Mouse (Mus musculus) 3T3-L1 (cell line): Measurements from ENCODE around the gene Gpr132.
"Not testable (repeated sequence)": the region's sequence is repeated elsewhere in the genome, so short reads cannot be mapped to it uniquely, and the experiment has no call there.

Experiments
- DNase-seq: peaks from one replicate; pipeline ENCODE4 v3.0.0-alpha.2; 2015; ENCODE audit warnings: low read depth, low spot score

The Gpr132 gene

DNA sequence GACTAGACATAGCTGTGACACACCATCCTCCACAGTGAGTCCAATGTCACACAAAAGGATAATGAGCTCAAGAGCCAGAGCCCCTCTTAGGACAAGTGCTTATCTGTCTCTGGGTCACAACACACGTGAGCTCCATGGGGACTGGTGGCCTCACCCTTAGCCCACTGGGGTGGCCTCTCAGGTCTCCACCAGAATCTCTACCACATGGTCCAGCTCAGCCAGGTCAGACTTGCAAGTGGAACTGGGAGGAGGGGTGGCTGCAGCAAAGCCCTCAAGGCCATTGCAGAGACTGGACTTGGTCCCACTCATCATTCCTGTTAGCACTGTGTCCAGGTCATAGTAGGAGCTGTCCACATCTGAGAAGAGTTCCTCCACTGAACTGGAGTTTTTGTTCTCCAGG, 46.8 kb downstream of the Gpr132 start:
- no peak for DNase-seq

DNA sequence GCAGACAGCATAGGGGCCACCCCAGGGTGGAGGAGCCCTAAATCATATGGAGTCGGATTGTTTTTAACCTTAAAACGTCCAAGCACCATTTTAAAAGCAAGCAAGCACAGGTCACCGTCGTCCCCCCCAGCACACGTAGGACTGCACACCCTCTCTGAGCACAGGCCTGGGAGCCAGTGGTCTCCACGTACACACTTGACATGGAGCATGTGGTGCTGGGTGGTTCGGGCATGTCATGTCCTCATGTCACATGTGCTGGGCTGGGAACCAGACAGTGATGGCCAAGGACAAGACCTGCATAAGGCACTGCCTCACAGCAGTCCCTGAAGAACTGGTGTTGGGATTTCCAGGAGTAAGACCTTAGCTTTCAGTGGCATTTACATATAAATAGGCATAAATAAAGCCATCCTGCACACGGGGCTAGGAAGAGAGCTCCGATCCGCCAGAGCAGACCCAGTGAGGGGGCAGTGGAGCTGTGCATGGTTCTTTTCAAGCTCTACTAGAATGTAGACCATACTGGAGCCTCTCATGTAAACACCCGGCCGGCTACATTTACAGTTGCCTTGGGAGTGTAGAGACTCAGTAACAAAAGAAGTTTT, 47.5 kb downstream of the Gpr132 start:
- DNase-seq, result no peak

DNA sequence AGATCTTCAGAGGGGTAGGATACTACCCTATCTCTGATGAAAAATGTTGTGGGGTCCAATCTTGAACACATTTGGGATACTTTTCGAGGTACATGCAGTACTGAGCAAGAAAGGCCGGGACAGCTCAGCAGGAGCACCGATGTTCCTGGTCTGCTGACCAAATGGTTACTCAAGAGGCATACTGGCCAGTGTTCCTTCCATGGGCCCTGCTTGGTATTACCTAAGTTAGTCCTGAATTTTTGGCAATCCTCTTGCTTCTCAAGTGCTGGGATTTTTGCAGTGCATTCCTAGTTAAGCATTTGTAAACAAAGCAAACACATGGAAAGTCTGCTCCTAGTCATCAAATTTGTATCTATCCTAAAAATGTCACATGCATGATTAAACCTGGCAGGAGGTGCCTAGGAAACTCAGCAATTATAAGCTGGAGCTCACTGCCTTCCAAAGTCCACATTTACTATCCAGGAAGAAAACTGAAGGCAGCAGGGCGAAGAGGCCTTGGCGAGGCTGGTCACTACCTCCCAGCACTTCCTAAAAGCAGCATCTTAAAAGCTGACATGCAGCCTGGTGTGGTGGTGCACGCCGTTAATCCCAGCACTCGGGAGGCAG, 48.9 kb downstream of the Gpr132 start:
- DNase-seq, result no peak

DNA sequence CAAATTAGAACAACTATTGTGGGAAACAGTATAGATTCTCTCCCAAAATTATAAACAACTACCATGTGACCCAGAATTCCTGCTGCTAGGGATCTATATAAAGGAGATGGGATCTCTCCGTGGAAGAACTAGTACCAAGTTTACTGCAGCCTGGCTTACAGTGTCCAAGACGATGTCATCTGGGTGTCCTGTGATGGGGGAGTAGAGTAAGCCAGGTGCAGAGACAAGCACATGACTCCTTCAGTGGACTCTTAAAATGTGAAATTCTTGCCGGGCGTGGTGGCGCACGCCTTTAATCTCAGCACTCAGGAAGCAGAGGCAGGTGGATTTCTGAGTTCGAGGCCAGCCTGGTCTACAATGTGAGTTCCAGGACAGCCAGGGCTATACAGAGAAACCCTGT, 51.2 kb downstream of the Gpr132 start:
- not testable (repeated sequence) for DNase-seq

DNA sequence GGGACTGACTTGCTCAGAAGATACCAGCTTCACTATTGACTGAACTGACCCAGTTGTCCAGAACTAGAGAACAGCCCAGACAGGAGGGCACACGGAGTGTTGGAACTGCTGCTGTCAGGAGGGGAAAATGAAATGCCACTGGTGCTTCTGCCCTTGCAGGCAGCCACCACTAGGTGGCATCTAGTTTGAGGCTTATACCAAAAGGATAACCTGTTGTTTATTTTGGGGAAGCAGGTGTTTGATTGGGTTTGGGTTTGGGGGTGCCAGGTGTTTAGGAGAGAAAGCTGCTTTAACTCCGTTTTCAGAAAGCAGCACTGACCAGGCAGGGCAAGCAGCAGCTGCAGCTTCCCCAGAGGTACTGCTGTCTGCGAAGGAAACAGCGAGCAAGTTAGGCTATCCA, 51.7 kb downstream of the Gpr132 start:
- DNase-seq, result peak; percentile 68

DNA sequence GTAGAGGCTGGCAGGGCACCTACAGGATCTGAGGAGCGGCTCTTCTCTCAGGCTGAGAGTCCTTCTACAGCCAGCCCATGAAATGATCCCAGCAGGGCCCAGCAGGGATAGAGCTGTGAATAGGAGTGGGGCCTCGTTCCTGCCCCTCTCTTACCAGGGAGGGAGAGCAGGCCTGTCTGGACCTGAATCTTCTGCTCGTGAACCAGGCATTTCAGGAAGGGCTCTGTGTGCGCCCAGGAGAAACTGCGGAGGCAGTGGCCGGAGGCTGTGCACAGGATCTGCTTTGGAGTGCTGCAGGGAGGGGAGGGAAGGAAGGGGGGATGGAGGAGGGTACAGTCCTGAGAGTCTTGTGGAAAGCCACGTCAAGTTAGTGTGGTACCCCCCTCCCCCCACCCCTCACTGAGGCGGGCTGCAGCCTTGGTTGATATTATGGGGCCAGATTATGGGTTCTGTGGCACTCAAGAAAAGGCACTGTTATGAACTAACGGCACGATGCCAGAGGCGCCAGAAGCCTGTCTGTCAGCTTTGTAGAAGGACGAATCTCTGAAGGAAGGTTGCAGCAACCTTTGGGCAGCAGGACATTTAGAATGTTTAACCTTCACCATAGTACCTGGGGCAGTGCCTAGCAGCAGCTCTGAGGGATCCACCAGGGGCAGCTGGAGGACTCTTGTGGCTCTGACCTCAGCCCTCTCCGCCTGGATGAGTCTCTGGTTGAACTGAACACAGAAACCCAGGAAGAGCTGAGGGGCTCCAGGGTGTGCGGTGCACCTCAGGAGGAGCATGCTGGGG, 53.2 kb downstream of the Gpr132 start:
- DNase-seq, result no peak

DNA sequence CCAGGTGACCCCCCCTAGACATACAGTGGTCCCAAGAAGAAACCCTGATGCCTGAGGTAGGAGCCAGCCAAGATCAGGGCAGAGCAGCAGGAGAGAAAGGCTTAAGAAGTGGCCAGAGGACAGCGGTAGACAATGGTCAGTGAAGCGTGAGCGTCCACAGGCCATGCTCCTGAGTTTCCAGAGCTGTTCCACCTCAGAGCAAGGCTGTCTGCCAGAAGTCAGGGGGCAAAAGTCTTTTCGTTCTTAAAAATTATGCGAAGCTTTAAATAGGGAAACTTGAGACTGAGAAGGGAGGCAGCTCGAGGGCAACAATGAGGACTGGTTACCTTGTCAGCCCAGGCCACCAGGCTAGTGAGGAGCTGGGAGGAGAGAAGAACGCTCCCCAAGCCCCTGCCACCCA, 54.7 kb downstream of the Gpr132 start:
- no peak for DNase-seq

DNA sequence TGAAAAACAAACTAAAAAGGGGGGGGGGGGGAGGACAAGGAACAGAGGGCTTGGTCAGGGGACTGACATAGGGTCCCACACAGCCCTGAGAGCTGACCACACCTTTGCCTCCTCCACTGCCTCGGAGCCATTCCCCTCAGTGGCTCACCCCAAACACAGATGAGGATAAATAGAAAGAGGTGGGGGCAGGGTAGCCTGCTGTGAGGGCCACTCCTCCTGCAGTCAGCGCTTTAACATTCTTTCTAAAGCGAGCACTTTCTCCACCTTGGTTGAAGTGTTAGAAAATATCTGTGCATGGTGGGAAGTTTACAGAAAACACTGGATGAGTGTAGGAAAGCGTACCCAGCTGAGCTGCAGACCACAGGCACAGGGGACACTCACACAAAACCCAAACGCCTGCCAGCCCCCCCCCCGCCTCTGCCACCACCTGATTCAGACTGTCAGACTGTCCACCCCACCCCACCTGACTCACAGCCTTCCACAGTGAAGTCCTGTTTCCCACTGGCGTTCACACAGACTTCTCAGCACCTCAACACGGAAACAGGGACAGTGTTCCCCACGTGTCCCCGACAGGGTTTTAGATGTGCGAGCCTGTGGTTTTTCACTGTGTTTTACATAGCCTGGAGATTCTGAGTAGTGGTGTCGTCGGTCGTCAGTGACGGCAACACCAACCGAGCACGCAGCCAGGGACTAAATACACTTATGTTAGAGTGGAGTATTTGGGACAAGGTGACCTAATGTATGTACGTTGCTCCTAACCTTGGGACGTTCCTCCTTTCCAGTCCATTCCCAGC, 57.7 kb downstream of the Gpr132 start:
- DNase-seq, result no peak

DNA sequence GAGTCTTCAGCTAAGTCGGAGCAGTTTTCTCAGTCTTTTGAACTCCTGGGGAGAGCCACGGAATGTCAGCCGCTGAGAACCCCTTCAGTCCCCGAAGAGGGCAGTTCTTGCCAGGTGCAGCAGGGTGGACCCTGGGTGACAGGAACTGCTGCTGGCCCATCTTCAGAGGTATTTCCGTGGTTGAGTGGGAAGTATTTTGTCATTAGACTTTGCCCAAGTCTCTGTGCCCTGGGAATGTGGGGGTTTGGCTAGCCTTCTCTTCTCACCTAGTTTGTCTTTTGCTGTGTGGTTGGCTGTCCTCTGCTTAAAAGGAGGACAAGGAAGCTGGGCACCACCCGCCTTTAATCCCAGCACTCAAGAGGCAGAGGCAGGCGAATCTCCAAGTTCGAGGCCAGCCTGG, 58.4 kb downstream of the Gpr132 start:
- no peak for DNase-seq

DNA sequence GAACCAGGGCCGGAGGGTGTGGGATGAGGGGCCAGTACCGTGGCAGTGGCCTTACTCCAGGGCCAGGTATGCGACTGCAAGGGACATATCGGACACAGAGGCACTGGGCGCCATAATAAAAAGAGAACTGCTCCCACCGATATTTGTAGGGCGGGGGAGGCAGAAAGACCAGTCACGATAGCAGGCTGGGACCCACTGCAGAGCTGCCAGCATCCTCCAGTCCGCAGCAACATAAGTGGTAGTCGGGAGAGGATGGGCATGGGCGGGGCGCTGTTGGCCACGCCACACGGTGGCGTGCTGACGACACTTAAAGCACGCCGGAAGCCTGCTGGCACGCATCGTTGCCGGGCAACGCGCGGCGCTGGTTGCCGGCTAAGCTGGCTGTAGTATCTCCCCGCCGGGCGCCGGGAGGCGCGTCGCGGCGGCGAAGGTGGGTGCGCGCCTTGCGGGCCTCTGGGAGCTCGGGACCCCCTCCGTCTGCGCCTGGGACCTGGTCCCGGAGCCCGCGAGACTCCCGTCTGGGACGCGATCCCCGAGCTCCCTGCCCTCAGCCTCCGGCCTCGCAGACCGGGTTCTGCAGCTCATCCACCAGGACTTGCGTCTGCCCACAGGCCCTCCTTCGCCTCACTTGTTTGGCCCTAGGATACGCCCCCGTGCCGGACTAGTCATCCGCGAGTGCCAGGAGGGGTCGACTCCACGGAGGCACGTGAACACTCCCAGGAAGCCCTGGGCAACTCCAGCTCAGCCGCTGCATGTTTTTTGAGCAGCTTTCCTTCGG, 59.3 kb downstream of the Gpr132 start, which contains the start of gene Clba1:
TSS of gene Clba1 (plus strand) at position 351 of the 778 bp plus-strand sequence.
- peak; percentile 90 for DNase-seq

DNA sequence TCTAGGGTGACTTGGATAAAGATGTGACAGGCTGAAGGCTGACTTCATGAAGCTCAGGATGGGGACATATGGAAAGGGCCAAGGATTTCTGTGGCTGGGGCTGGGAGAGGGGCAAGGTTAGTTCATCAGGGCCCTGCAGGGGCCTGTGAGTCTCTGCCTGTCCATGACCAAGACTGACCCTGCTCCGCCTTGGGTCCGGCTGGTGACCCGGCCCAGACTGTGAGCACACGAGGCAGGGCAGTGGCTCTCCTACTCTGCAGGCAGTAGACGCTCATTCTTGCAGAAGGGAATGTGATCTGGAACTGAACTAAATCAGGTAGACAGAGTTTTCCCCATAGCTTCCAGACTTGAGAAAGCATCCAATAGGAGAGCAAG, 59.8 kb downstream of the Gpr132 start:
- DNase-seq, result no peak

DNA sequence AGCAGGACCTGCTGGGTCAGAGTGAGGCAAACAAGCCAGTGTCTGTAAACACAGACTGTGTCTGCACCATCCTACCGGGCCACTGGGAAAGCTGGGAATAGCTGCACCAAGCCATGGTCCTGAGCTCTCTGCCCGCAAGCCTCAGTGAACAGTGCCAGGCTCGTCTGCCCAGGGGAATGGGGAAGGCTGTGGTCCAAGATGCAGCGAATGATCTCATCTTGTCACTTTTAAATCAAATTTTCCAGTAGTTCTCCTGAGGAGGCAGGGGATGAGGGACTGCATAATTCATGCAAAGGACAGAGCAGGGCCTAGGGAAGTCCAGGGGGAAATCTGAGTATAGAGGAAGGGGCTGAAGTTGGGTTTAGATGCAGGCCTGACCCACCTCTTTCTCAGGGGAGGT, 60.2 kb downstream of the Gpr132 start:
- DNase-seq, result no peak

DNA sequence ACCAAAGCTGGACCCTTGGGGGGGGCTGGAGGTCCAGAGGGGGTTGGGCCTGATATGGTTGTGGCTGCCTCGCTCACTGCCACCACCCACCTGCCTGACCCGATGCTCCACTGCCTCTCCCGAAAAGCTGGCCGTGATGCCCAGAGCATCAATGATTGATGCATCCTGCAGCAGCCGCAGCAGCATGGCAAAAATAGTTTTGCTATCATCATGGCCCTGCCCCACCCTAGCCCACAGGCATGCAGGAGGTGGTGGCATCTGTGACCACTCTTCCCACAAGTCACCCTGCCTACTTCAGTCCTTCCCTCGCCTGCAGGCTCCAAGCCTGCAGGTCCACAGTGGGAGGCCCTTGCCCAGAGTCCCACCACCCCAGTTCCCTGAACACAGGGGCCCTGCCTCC, 62.0 kb downstream of the Gpr132 start:
- peak; percentile 65 for DNase-seq

DNA sequence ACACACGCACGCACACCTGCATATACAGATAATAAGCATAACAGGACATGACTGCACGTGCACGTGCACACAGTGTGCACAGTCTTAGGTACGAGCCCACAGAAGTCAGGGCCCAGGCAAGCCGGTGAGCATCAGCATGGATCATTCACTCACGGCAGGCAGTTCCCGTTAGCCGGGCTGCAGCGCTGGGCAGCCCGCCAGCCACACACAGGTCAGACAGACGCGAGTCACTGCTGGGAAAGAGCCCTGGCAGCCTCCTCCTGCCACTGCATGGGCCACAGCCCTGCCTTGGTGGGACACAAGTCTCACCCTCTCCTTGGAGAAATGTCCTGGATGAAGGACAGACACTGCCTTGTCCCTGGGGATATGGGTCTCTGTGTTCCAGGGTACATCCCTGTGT, 64.0 kb downstream of the Gpr132 start:
- peak; percentile 63 for DNase-seq

DNA sequence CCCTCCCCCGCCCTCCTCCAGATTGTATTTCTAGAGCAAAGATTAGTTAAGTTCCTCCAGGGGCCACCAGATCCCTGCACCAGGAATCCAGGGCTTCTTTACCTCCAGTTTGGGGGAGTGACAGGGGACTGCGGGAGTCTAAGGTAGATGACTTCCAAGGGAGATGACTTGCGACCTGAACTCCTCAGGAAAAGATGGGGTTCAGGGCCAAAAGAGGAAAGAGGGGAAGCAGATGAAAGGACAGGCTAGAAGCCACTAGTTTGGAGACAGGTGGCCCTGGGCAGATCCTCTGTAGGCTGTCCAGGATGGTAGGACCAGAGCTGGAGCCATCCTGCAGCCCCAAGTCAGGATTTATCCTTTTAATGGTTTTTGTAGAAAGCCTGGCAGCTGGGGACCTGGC, 65.1 kb downstream of the Gpr132 start:
- no peak for DNase-seq

DNA sequence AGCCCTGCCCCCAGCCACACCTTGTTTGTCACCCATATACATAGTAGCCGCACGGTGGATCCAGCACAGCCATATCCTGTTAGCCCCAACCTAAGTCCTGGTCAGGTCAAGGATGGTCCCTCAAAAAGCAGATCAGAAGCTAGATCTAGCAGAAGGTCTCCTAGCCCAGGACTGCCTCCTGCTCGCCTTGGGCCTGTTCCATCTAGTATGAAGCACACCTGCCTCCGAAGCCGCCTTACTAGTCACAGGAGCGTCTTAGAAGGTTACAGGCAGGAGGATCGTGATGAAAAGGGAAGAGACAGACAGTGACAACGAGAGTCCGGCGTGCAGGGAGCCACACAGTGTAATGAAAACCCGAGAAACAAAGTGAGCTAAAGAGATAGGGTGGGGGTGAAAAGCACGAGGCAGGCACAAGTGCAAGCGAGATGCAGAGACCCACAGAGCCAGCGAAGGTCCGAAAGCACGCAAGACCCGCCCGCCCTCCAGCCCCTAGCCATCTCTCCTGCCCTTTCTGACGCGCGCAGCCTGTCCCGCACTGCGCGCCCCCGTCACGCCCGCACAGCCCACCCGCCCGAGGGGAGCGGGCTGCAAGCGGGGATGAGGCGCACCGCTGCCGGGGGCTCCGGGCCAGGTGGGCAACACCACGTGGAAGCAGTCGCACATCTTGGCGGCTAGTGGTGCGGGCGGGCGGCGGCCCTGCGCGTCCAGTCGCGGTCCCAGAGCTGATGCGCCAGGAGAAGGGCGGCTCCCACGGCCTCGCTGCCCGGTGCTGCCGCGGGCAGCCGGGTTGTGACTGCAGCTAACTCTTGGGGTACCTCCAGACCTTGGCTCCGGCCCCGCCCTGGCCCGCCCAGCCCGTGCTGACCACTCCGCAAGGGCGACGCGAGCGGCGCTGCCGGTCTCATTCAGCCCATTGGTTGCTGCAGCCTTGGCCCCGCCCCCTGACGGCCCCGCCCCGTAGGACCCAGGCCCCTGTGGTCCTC, 65.9 kb downstream of the Gpr132 start, which contains the start of gene Ahnak2:
TSS of gene Ahnak2 (minus strand) at position 794 of the 983 bp plus-strand sequence.
- DNase-seq, result no peak
